ENCODE assay signal across 8 mouse cellular contexts in the genomic region with DNA sequence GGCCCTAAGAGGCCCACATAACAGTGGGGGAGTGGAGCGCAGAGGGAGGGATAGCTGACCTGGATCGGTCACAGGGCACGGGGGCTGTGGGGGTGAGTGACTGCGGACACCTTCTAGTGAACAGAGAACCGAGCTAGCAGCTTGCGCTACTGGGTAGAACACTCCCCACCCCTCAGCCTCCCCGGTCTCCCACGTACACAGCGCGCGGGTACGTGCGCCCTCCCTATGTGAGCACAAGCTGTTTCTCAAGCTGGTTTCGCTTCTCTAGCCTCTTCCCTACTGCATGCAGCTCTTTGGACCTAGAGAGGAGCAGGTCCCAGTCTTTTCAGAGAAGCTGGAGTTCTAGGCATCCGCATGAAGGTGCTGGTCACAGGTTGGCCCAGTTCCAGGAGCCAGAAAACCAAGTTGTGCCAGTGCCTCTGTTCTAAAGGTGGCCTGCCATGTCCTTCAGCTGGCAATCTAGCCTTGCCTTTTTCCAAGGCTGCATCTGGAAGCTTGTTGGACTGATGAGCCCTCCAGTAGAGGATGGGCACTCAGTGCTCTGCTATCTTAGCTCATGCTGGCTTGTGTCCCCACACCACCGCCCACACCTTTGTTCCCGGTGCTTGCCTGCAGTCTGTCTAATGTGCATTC. TPM values are rescaled to one million over a fixed set of nuclear protein-coding genes. Genes with fewer than 3 reads are reported as not detected.
DNase-seq lines count a peak whose midpoint lies in the region; ATAC-seq and TF ChIP-seq lines count a peak whose summit lies in the region.

No protein-coding gene starts in this region.

- H3K4me1 ChIP-seq in forebrain, embryonic 12.5 days, result peaks cover 31% of the 10 kb centered on the region
- H3K4me1 ChIP-seq in liver, embryonic 14.5 days (replicated peaks; ENCODE audit: control insufficient read depth in 2 of 2, insufficient read depth in 2 of 2, low read length in 1 of 2), result peaks cover 4 to 8% of the 10 kb centered on the region in 2 experiments
- H3K4me1 ChIP-seq in neural tube, embryonic 11.5 days (ENCODE audit: control insufficient read depth, insufficient read depth, low read length), result peaks cover 6% of the 10 kb centered on the region
- H3K4me1 ChIP-seq in testis, adult 2 months (ENCODE audit: control insufficient read depth, insufficient read depth, low read length), result peaks cover 11% of the 10 kb centered on the region

- TF ChIP-seq CTCF in brain, embryonic 14.5 days (IDR thresholded peaks at IDR 0.05; ENCODE audit: borderline replicate concordance, extremely low read depth, insufficient read depth, insufficient read length), result no peak
- TF ChIP-seq CTCF in liver, embryonic 14.5 days (IDR thresholded peaks at IDR 0.05; ENCODE audit: low read depth), result no peak
- no peak for TF ChIP-seq CTCF in testis, adult 2 months (IDR thresholded peaks at IDR 0.05; ENCODE audit: control insufficient read depth, insufficient read depth, insufficient replicate concordance, low read depth, low read length)

- WGBS in forebrain, embryonic 12.5 days, result 2% methylated on average over 17 of the region's 17 CpGs
- WGBS in liver, embryonic 14.5 days (ENCODE audit: insufficient replicate concordance), result 3% methylated on average over 17 of the region's 17 CpGs
- 3% methylated on average over 17 of the region's 17 CpGs for WGBS in neural tube, embryonic 11.5 days

- peak overlapping the region; percentile 81 for H3K4me2 ChIP-seq in forebrain, embryonic 12.5 days
- H3K4me2 ChIP-seq in liver, embryonic 14.5 days (ENCODE audit: low read depth), result peak overlapping the region; percentile 100
- peak overlapping the region; percentile 94 for H3K4me2 ChIP-seq in neural tube, embryonic 11.5 days (ENCODE audit: low read depth)

- H3K4me3 ChIP-seq in forebrain, embryonic 12.5 days (replicated peaks), result peak overlapping the region; percentile 97
- H3K4me3 ChIP-seq in liver, embryonic 14.5 days (ENCODE audit: insufficient read depth in 1 of 2, low read depth in 2 of 2, low read length in 2 of 2), result peak overlapping the region; percentile 80 to 100
- peak overlapping the region; percentile 100 for H3K4me3 ChIP-seq in neural tube, embryonic 11.5 days (ENCODE audit: low read depth, low read length)
- peak overlapping the region; percentile 90 for H3K4me3 ChIP-seq in testis, adult 2 months (ENCODE audit: control insufficient read depth, low read depth, low read length)

- ATAC-seq in forebrain, embryonic 12.5 days (ENCODE audit: low FRiP score), result peak; percentile 31
- peak; percentile 47 for ATAC-seq in liver, embryonic 14.5 days (ENCODE audit: insufficient read depth)
- ATAC-seq in neural tube, embryonic 11.5 days (ENCODE audit: insufficient read depth, low FRiP score, low TSS enrichment), result peak; percentile 22

- intact Hi-C loops in heart, postnatal 14 days (cut with DNase I), result loop anchor here (5.0 kb wide), 1 partner anchor 588 kb away; a partner anchor contains a TSS

- TF ChIP-seq EP300 in liver, embryonic 14.5 days (IDR thresholded peaks at IDR 0.05; ENCODE audit: low read depth), result no peak

- H3K27ac ChIP-seq in forebrain, embryonic 12.5 days, result peak overlapping the region; percentile 98
- peak overlapping the region; percentile 75 for H3K27ac ChIP-seq in liver, embryonic 14.5 days
- H3K27ac ChIP-seq in neural tube, embryonic 11.5 days (ENCODE audit: low read depth, low read length), result peak overlapping the region; percentile 93
- peak overlapping the region; percentile 98 for H3K27ac ChIP-seq in testis, adult 2 months (ENCODE audit: control insufficient read depth, insufficient read depth, low read depth, low read length)

- H3K27me3 ChIP-seq in forebrain, embryonic 12.5 days, result no peaks in the 10 kb centered on the region
- H3K27me3 ChIP-seq in liver, embryonic 14.5 days (ENCODE audit: control insufficient read depth, insufficient read depth, low read length), result no peaks in the 10 kb centered on the region
- H3K27me3 ChIP-seq in neural tube, embryonic 11.5 days (ENCODE audit: control insufficient read depth, insufficient read depth, low read length), result no peaks in the 10 kb centered on the region
- no peaks in the 10 kb centered on the region for H3K27me3 ChIP-seq in testis, adult 2 months (ENCODE audit: control insufficient read depth, insufficient read depth, low read length)

- H3K9me3 ChIP-seq in forebrain, embryonic 12.5 days, result no peaks in the 10 kb centered on the region
- H3K9me3 ChIP-seq in liver, embryonic 14.5 days (ENCODE audit: control insufficient read depth, low read length), result no peaks in the 10 kb centered on the region
- H3K9me3 ChIP-seq in neural tube, embryonic 11.5 days (ENCODE audit: control insufficient read depth, low read length), result no peaks in the 10 kb centered on the region

- DNase-seq in CD4-positive helper T cell, adult 2 months (ENCODE audit: low read depth, low spot score), result peak; percentile 88
- peak; percentile 90 for DNase-seq in brain, embryonic 14.5 days (ENCODE audit: low read depth)
- peak; percentile 69 to 72 for DNase-seq in heart, postnatal 14 days
- DNase-seq in kidney, postnatal 4 days, result peak; percentile 74 to 85
- no peak for DNase-seq in liver, embryonic 14.5 days (ENCODE audit: low read depth in 3 of 3, low spot score in 3 of 3)
- no peak for DNase-seq in neural tube, embryonic 11.5 days (ENCODE audit: low spot score)

- peaks cover 25% of the 10 kb centered on the region for H3K36me3 ChIP-seq in forebrain, embryonic 12.5 days (replicated peaks)
- H3K36me3 ChIP-seq in liver, embryonic 14.5 days (replicated peaks; ENCODE audit: control insufficient read depth, insufficient read depth, low read depth), result peaks cover 28% of the 10 kb centered on the region
- H3K36me3 ChIP-seq in neural tube, embryonic 11.5 days (ENCODE audit: control insufficient read depth, insufficient read depth, low read length), result peaks cover 17% of the 10 kb centered on the region
- peaks cover 4% of the 10 kb centered on the region for H3K36me3 ChIP-seq in testis, adult 2 months (ENCODE audit: control insufficient read depth, insufficient read depth, low read length)

- TF ChIP-seq POLR2A in brain, embryonic 14.5 days (IDR thresholded peaks at IDR 0.05; ENCODE audit: borderline replicate concordance, extremely low read depth, insufficient read depth, insufficient read length, poor library complexity, severe bottlenecking), result 0 out of 2 replicates have a peak, but pooled peaks have one; percentile 23
- peak; percentile 24; the same call in 1 of the 2 replicates for TF ChIP-seq POLR2A in testis, adult 2 months (IDR thresholded peaks at IDR 0.05; ENCODE audit: control insufficient read depth, low read depth, low read length)

- peak overlapping the region; percentile 95 for H3K9ac ChIP-seq in forebrain, embryonic 12.5 days
- H3K9ac ChIP-seq in liver, embryonic 14.5 days (replicated peaks), result peak overlapping the region; percentile 97
- H3K9ac ChIP-seq in neural tube, embryonic 11.5 days (ENCODE audit: low read length), result peak overlapping the region; percentile 99

RNA-seq across cellular contexts. Expression of a gene that starts 1.2 kb away (rescaled TPM):
- 677 and 1,066 TPM in 2 replicates for polyA plus RNA-seq in brain, embryonic 14.5 days (2012; rRNA removed)
- 1,580 and 1,603 TPM in 2 replicates for polyA plus RNA-seq in forebrain, embryonic 12.5 days (2016; fragmentation: Nextera tagmentation; extraction: Ambion mirVana)
- total RNA-seq in heart, postnatal 14 days (2021), result 100 to 1,000 TPM; 897 to 986 TPM
- 287 and 369 TPM in 2 replicates for polyA plus RNA-seq in liver, embryonic 14.5 days (2012; rRNA removed)
- 531 and 582 TPM in 2 replicates for polyA plus RNA-seq in liver, embryonic 14.5 days (2014; fragmentation: Nextera tagmentation; extraction: Ambion mirVana)
- polyA plus RNA-seq in neural tube, embryonic 11.5 days (2014; fragmentation: Nextera tagmentation; extraction: Ambion mirVana), result 1,725 and 1,823 TPM in 2 replicates
- polyA plus RNA-seq in testis, adult 2 months (2012; rRNA removed), result 99.1 and 109 TPM in 2 replicates

RNA-seq across cellular contexts. Expression of a gene that starts 10.6 kb away (rescaled TPM):
- 79.5 and 89.1 TPM in 2 replicates for polyA plus RNA-seq in brain, embryonic 14.5 days (2012; rRNA removed)
- 91.0 and 91.7 TPM in 2 replicates for polyA plus RNA-seq in forebrain, embryonic 12.5 days (2016; fragmentation: Nextera tagmentation; extraction: Ambion mirVana)
- 10 to 100 TPM; 28.8 to 29.9 TPM for total RNA-seq in heart, postnatal 14 days (2021)
- polyA plus RNA-seq in liver, embryonic 14.5 days (2012; rRNA removed), result 27.6 and 29.9 TPM in 2 replicates
- polyA plus RNA-seq in liver, embryonic 14.5 days (2014; fragmentation: Nextera tagmentation; extraction: Ambion mirVana), result 44.8 and 46.4 TPM in 2 replicates
- 101 and 106 TPM in 2 replicates for polyA plus RNA-seq in neural tube, embryonic 11.5 days (2014; fragmentation: Nextera tagmentation; extraction: Ambion mirVana)
- 26.6 and 35.6 TPM in 2 replicates for polyA plus RNA-seq in testis, adult 2 months (2012; rRNA removed)

RNA-seq across cellular contexts. Expression of a gene that starts 18.7 kb away (rescaled TPM):
- polyA plus RNA-seq in brain, embryonic 14.5 days (2012; rRNA removed), result 2.8 and 3.4 TPM in 2 replicates
- polyA plus RNA-seq in forebrain, embryonic 12.5 days (2016; fragmentation: Nextera tagmentation; extraction: Ambion mirVana), result 5.5 and 5.7 TPM in 2 replicates
- total RNA-seq in heart, postnatal 14 days (2021), result 1 to 10 TPM; 1.5 to 2.1 TPM
- polyA plus RNA-seq in liver, embryonic 14.5 days (2012; rRNA removed), result 0.62 and 0.65 TPM in 2 replicates
- polyA plus RNA-seq in liver, embryonic 14.5 days (2014; fragmentation: Nextera tagmentation; extraction: Ambion mirVana), result 0.66 TPM in 2 replicates
- polyA plus RNA-seq in neural tube, embryonic 11.5 days (2014; fragmentation: Nextera tagmentation; extraction: Ambion mirVana), result 6.9 and 7.0 TPM in 2 replicates
- 0.83 and 0.95 TPM in 2 replicates for polyA plus RNA-seq in testis, adult 2 months (2012; rRNA removed)

RNA-seq across cellular contexts. Expression of a gene that starts 24.8 kb away (rescaled TPM):
- 33.3 and 46.5 TPM in 2 replicates for polyA plus RNA-seq in brain, embryonic 14.5 days (2012; rRNA removed)
- 8.5 and 13.4 TPM in 2 replicates for polyA plus RNA-seq in forebrain, embryonic 12.5 days (2016; fragmentation: Nextera tagmentation; extraction: Ambion mirVana)
- under 1 TPM; 0.07 to 0.49 TPM for total RNA-seq in heart, postnatal 14 days (2021)
- 0.08 and 0.13 TPM in 2 replicates for polyA plus RNA-seq in liver, embryonic 14.5 days (2012; rRNA removed)
- 0.06 TPM in 1 of 2 replicates, not detected in the other for polyA plus RNA-seq in liver, embryonic 14.5 days (2014; fragmentation: Nextera tagmentation; extraction: Ambion mirVana)
- 6.2 and 6.8 TPM in 2 replicates for polyA plus RNA-seq in neural tube, embryonic 11.5 days (2014; fragmentation: Nextera tagmentation; extraction: Ambion mirVana)
- 0.35 and 0.37 TPM in 2 replicates for polyA plus RNA-seq in testis, adult 2 months (2012; rRNA removed)

RNA-seq across cellular contexts. Expression of a gene that starts 25.2 kb away (rescaled TPM):
- 43.6 and 60.9 TPM in 2 replicates for polyA plus RNA-seq in brain, embryonic 14.5 days (2012; rRNA removed)
- polyA plus RNA-seq in forebrain, embryonic 12.5 days (2016; fragmentation: Nextera tagmentation; extraction: Ambion mirVana), result 50.2 and 52.0 TPM in 2 replicates
- total RNA-seq in heart, postnatal 14 days (2021), result 10 to 100 TPM; 75.0 to 80.7 TPM
- polyA plus RNA-seq in liver, embryonic 14.5 days (2012; rRNA removed), result 152 and 218 TPM in 2 replicates
- polyA plus RNA-seq in liver, embryonic 14.5 days (2014; fragmentation: Nextera tagmentation; extraction: Ambion mirVana), result 177 and 188 TPM in 2 replicates
- polyA plus RNA-seq in neural tube, embryonic 11.5 days (2014; fragmentation: Nextera tagmentation; extraction: Ambion mirVana), result 44.1 and 48.7 TPM in 2 replicates
- polyA plus RNA-seq in testis, adult 2 months (2012; rRNA removed), result 138 and 143 TPM in 2 replicates

Comparison
In these comparisons a context has a peak if more than half of its experiments do, and no peak if none do; other contexts are left out.
1. DNase-seq: peak in CD4-positive helper T cell, adult 2 months (single experiment), brain, embryonic 14.5 days (single experiment), heart, postnatal 14 days (2 of 2) and kidney, postnatal 4 days (2 of 2); none in liver, embryonic 14.5 days (0 of 3) and neural tube, embryonic 11.5 days (single experiment).
2. Peak in every context shown above with its lines, with median percentiles within 50 percentile points of each other: ATAC-seq, H3K27ac ChIP-seq, H3K4me2 ChIP-seq, H3K4me3 ChIP-seq and H3K9ac ChIP-seq.